Mouse (Mus musculus) left cerebral cortex, adult 11 months (tissue): ENCODE results near the gene Ggta1.

ENCODE experiments used
- DNase-seq: peaks from one replicate; pipeline ENCODE4 v3.0.0; 2022; ENCODE audit warnings: low spot score

Ggta1 gene

DNA sequence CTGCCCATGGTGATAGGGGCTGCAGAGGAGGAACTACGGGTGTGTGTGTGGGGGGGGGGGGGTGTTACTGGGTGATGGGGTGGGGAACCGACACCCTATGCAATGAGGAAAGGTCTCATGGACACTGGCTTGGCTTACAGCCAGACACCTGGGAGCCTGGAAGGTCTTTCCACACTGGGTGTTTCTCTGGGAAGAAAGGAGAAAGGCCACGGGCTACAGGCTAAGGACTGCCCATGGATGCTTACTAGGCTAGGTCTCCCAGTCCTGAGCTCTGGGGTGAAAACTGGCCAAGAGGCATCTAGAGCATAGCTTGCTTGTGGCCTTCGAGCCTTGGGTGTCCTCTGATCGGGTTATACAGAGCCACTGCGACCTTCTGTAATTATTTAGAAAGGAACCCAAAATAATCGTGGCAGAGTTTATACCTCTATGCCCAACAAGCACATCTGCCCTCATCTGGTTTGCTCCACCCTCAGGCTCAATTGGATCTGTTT lies at the start of gene Ggta1:
Ggta1 (minus strand) TSS at position 441 of the 491 bp plus-strand sequence.
- DNase-seq: no peak

DNA sequence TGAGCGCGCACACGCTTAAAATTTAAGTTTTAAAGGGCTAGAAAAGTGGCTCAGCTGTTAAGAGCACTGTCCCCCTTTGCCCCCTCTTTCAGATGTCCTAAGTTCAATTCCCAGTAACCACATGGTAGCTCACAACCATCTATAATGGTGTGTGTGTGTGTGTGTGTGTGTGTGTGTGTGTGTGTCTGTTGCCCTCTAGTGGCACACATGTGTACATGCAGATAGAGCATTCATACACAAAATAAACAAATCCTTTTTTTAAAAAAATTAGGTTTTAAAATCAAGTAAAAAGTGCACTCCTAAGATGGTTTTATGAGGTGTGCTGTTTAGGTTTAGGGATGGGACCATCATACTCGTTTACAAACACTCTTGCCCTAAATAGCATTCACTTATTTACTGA lies 49.2 kb upstream of the Ggta1 start:
- DNase-seq: no peak

- no peak for DNase-seq
These were observed 47.9 kb upstream of the Ggta1 start for GRCm38 (mm10) chr2:35510920-35511319.

- no peak for DNase-seq
These were observed 46.9 kb upstream of the Ggta1 start for GRCm38 (mm10) chr2:35509888-35510287.

GRCm38 (mm10) chr2:35509343-35509667 lies 46.3 kb upstream of the Ggta1 start:
- no peak for DNase-seq

- peak; percentile 64 for DNase-seq
These were observed 45.7 kb upstream of the Ggta1 start for GRCm38 (mm10) chr2:35508597-35509342.

GRCm38 (mm10) chr2:35507191-35507511 lies 44.1 kb upstream of the Ggta1 start:
- no peak for DNase-seq

GRCm38 (mm10) chr2:35506311-35507190 lies 43.5 kb upstream of the Ggta1 start:
- no peak for DNase-seq

GRCm38 (mm10) chr2:35505519-35506286 lies 42.7 kb upstream of the Ggta1 start:
- no peak for DNase-seq

GRCm38 (mm10) chr2:35504417-35504776 lies 41.4 kb upstream of the Ggta1 start:
- no peak for DNase-seq

- no peak for DNase-seq
These were observed 40.8 kb upstream of the Ggta1 start for GRCm38 (mm10) chr2:35503723-35504416.

- DNase-seq: no peak
These were observed 40.1 kb upstream of the Ggta1 start for GRCm38 (mm10) chr2:35503021-35503722.

DNA sequence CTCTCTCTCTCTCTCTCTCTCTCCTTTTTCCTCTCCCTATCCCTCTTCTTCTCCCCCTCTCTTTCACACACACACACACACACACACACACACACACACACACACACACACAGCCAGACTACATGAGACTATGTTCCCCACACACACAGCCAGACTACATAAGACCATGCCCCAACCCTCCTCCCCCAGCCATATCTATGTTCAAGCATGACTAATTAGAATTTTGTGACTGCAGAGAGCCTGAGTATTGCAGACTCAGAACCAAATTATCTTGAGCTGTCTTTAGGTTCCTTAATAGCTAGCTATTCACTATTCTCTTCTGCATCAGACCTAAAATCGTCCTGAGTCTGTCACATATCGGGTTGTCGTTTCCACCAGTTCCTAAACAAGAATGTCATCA lies 39.5 kb upstream of the Ggta1 start:
- no peak for DNase-seq

DNA sequence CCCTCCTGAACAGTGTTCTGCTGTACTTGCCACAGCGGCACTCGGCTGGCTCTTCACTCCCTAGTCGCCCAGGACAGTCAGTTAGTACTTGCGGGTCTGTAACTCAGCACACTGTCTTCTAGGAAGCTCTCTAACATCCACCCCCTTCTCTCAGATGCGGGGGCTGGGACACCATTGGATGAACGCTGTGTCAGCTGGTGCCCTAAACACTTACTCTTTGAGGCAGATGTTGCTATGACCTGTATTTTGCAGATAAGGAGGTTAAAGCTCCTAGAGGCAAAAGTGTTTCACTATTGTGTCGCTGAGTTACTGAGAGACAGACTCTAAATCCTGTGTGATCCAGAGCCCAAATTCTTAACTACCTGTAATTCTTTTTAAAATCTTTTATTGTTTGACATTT lies 36.4 kb upstream of the Ggta1 start:
- no peak for DNase-seq

GRCm38 (mm10) chr2:35498961-35499360 lies 35.9 kb upstream of the Ggta1 start:
- DNase-seq: no peak

- DNase-seq: no peak
These were observed 34.7 kb upstream of the Ggta1 start for GRCm38 (mm10) chr2:35497662-35498196.

DNA sequence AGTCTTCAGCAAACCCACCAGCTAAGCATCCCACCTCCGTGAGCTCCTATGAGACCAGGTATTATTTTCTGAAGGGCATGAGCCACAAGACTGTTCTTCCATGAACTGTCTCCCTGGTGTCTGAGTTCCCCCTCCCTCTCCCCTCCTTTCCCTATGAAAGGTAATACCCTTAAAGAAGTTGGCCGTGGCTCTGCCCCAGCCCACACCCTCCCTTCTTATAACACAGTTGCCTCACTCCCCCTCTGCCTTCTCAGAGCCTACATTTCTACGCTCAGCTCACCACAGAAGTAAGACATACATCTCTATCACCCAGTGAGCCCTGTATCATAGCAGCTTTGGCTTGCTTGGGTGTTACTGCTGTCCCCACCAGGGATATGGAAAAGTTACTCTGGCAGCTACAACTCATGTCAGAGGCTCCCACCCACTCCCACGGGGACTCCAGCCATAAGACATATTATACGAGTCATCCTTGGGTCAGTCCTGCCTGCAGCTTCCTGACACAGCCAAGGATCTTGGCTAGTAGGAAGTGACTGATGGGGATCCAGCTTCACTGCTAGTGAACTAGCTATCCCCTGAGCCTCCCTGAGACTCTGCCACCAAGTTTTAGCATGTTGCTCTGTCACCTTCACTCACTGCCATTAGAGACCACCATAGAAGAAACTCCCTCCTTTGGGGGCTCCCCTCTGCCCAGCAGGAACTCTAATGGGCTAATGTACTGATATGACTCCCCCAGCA lies 33.4 kb upstream of the Ggta1 start:
- DNase-seq: no peak

DNA sequence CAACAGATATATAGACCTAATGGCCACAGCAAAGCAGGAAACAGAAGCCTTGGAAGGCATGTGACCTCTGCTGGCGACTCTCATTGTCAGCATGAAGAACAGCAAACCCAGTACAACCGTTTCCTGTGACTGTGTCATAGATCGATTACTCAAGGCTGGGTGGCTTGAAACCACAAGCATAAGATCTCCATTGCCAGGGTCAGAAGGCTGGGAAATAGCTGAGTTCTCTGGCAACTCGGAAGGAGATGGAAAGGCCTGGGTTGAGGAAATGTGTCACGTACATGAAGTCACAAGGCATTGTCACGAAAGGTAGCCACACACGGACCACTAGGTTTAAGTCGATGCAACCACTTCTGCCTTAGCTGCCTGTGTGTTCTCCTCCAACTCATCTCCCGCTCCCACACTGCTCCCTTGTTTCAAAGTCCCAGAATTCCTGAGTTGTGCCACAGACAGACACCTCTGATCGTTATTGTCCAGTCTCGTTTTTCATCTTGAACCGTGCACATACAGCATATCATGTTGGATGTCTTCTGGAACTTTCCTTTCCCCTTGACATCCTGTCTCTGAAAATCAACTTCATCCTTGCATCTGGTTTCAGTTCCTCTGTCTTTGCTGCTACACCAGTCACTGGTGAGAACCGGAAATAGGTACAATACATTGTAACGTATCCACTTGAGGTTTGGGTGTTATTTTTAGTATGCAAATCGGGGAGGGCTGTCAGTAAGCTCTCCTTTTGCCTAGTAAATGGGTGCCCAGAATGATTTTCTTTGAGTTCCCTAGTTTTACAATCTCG lies 32.7 kb upstream of the Ggta1 start:
- DNase-seq: no peak

DNA sequence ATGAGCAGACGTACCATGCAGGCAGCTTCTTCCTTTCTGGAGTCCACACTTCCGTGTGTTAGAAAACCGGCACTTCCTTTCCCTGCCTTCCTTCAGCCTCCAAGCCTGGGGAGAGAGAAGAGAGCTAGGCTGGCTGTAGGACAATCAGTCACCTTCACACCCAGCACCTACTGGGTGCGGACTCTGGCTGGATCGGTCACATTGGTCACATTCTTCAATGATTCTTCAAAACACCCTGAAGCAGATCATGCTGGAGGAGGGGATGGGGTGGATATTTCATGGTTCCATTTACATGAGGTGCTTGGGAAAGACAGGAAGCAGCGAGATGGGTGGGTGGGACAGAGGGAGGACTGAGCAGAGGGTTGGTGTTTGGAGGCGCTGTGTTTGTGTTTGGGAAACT lies 30.5 kb upstream of the Ggta1 start:
- DNase-seq: no peak

DNA sequence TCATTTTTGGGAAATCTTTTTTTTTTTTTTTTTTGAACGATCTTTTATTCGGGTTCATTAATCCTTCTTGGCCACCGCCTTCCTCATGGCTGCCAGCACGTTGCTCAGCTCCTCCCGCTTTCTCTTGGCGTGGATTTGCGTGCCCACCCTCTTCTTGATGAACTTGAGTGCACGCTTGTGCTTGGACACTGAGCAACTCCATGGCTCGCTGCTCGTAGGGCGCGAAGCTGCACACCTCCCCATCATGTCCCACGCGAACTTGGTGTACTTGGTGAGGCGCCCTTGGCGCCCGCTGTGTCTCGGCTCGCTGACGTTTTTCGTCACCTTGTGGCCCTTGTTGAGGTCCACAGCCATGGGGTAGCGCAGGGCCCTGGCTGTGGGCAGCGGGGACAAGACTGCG lies 28.1 kb upstream of the Ggta1 start:
- DNase-seq: no peak
